Mouse (Mus musculus): ENCODE measurements around the gene Traf2.
"Not testable (repeated sequence)": the region's sequence is repeated elsewhere in the genome, so short reads cannot be mapped to it uniquely, and the experiment has no call there.

Traf2 gene

DNA sequence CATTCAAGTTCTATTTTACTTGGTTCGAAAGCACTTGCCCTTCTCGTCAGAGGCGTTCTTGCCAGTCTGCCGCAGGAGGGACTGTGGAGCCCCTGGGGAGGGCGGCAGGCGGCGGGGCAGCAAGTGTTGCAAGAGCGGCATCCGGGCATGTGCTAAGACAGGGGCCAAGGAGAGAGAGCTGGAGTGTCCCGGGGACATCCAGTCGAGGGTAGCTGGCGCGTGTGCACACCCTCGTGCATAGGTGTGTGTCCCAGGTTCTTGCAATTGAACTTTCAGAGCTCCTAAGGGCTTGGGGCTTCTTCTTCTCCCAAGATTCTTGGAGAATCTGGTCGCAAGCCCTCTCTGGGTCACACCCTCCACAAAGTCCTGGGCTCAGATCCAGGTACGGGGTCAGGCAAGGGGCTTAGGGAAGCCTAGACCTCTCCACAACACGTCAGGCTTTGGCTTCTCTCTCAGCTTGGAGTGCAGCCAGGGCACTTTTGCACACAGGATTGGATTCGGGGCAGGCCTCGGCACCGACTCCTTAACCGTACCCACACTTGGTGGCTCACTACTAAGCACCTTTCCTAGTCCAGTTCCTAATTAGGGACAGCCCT, 28.8 kb upstream of the Traf2 start:
- DNase-seq (ENCODE audit: low spot score) = no peak

DNA sequence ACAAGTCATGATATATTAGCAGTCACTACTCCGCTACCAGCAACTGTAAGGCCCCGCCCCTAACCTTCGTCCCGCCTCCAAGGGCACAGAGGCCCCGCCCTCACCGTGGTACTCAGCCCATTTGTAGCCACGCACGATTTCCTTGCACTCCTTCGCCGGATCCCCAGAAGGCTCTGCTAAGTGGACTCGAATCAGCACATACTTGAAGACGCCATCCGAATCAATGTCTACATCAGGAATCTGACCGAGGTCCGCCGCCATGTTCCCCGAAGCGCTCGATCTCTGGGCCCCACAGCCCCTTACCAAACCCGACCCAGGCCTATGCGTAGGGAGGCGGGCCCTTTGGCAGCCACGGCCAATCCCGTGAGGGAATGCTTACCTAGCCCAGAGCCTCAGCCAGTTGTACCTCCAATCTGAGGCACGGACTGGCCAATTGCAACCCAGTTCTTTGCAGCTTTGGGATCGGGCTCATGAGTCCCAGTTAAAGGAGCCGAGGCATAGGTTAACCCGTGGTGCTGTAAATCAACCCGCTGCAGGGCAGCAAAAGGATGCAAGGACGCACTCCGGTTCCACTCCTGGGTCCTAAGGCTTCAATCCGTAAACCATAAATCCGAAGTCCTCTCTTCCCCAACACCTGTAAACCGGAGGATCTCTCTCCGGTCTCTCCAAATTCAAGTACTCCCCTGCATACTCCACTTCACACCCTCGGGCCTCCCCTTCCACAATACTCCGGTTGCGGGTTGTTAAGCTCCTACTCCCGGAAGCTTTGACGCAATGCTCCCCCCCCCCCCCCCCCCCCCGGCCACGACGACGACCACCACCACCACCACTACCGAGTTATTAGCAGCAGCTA, 28.1 kb upstream of the Traf2 start, which contains the start of the genes Mamdc4 and Phpt1:
TSS of gene Mamdc4 (minus strand) at position 267 of the 853 bp plus-strand sequence.
TSS of gene Phpt1 (minus strand) at position 646 of the 853 bp plus-strand sequence.
- DNase-seq (ENCODE audit: low spot score) = peak; percentile 95

DNA sequence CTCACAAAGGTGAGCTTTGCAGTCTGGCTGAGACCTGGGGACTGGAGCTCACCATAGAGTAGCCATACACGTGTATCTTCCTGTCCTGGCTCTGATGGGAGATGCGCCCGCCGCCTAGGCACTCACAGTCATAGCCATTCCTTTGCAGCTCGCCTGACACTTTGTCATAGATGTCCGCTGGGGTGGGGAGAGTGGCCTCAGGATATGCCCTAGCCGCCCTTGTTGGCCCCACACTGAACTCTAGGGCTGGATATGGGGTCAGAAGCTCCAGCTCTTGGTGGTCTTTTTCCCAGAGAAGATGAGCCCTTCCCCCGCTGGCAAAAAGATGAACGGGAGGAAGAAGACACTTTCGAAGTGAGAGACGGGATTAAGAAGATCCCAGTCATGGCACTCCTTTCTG, 27.4 kb upstream of the Traf2 start:
- DNase-seq (ENCODE audit: low spot score) = no peak

DNA sequence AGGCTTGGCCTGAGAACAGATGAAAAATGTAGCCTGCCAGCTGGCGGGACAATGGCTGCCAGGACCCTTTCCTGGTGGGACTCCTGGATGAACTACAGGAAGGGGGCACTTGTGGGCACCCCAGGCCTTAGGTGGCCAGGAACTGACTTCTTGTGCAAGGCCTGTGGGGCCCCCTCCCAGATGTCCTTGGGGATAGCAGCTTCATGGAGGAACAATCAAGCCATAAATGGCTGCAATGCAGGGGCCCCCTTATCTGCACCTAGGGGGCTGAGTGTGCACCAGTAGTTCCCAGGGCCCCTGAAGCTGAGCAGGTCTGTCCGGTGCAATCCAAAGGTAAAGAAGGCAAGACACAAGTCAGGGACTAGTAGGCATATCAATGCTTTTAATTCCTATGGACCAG, 26.3 kb upstream of the Traf2 start:
- no peak for DNase-seq (ENCODE audit: low spot score)

DNA sequence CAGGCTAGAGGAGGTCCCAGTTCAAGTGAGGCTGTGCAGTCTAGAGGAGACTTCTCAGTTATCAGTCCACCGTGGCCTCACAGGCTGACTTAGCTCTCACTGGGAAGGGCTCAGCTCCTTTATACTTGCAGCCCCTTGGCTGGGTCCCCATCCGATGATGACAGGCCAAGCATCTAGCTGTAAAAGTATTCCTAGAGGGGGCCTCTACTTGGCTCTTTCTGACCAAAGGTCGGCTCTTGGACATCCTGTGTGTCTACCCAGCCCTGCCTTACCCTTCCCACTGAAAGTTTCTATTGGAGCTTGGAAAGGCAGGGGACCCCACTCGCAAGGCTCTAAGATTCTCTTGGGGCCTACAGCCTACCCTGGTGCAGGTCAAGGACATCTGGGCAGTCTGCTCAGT, 24.5 kb upstream of the Traf2 start:
- DNase-seq (ENCODE audit: low spot score) = no peak

DNA sequence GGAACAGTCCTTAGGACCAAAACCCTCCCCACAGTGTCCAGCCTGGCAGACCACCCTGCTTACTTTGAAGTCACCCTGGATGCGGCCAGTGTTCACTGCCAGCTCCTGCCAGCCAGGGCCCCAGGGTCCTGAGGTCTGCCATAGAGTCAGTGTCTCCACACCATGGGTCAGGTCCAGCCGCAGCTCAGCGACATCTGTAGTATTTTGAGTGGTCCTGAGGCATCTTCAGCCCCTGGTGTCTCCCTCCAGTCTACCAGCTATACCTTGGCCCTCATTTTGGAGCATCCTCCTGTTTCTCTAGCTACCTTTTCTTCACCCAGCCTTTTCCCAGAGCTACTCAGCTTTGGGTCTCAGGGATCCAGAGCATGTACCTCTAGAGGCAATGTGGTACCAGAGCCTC, 22.6 kb upstream of the Traf2 start:
- no peak for DNase-seq (ENCODE audit: low spot score)

DNA sequence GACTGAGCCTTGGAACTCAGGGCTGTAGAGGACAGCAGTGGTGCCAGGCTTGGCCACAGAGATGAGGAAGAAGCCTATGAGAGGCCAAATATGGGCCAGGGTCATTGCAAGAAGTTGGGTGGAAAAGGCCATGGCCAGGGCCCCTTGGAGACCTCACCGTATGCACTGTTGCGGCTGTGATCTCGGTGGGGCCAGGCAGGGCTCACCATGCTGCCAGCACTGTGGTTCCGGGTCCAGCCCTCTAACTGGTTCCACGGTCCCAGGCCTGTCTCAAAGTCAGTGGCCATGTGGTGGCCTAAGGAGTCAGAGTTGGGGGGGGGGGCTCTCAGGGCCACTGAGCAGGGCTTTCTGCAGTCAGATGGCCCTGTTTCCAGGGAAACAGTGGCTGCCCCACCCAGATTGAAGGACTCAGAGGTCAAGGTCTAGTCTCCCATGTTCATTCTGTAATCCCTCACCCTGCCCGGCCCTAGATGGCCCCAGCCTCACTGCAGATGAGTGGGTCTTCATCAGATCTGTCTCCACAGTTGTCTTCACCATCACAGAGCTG, 21.8 kb upstream of the Traf2 start:
- DNase-seq (ENCODE audit: low spot score) = no peak

DNA sequence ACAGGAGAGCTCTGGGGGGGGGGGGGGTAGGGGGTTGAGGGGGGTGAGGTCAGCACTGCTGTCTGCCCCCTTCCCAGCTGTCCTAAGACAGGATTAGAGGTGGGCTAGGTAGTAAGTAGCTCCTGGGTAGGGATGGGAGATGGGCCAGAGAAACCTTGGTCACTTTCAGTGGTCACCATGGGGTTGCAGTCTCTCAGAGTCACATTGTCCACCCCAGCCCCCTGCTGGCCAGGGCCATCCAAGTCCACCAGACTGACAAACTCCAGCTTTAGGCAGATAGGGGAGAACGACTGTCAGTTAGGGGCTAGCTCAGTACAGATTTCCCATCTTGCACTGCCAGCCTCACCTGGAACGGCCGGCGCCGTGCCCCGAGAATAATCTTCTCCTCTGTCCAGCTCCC, 19.8 kb upstream of the Traf2 start:
- no peak for DNase-seq (ENCODE audit: low spot score)

DNA sequence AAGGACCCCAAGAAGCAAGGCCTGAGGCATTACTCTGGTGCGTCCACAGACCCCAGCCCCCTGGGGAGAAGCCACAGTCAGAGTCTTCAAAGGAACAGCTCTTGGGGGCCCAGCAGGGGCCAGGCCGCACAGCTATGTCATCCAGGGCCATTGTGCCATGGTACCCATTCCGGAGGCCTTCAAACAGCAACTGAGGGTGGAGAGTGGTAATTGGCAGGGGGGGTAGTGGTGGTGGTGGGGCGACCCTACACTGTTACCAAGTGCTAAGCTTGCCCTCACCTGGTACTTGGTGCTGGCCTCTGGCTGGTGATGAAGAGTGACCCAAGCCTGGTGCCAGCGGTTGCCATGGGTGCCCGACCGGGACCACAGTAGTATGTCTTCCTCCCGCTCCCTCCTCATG, 19.0 kb upstream of the Traf2 start:
- no peak for DNase-seq (ENCODE audit: low spot score)

DNA sequence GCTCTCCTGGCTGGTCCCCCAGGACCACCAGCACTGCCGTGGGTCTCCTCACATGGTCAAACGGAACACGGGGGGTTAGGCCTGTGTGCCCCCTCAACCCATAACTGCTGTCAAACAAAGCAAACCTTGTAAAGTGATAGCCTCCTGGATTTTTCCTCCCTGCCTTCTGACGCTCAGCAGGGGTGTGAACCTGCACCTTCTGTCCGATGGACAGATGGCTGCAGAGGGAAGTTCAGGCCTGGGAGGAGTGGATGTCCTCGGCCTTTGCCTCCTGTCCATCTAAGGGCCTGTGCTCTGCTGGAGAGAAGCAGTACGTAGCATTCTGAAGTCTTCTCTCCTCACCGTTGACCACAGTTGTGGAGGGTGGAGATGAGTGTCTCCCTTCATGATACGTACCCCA, 15.2 kb upstream of the Traf2 start:
- DNase-seq (ENCODE audit: low spot score) = no peak

DNA sequence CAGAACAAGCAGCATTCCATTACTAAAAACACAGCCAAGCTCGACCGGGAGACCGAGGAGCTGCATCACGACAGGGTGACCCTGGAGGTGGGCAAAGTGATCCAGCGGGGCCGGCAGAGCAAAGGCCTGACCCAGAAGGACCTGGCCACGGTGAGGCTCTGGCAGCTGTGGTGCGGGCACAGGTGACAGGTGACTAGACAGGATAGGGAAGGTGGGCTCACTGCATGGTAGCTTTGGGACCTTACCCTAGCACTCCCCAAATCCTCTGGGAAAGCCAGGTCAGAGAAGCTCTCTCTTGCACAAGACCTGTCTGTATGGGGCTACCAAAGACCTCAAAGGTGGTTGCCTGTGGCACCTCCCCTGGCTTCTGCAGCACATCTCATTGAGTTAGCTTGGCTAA, 13.8 kb upstream of the Traf2 start:
- DNase-seq (ENCODE audit: low spot score) = no peak

DNA sequence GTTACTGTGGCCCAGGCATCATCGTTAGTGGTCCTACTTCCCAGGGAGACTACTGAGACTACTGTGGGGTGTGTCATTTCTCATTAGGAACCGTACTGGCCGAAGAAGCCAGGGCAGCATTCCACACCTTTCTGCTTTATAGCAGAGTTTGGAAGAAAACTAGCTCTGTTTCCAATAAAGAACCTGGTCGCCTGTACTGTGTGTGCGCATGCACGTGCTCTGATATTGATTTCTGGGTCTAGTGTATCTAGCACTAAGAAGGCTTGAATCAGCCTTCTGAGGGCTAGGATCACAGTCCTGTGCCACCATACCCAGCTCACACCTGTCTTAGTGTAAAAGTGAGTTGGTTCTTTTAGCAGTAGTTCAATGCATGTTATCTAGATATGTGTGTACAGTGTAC, 12.0 kb upstream of the Traf2 start:
- DNase-seq (ENCODE audit: low spot score) = no peak

DNA sequence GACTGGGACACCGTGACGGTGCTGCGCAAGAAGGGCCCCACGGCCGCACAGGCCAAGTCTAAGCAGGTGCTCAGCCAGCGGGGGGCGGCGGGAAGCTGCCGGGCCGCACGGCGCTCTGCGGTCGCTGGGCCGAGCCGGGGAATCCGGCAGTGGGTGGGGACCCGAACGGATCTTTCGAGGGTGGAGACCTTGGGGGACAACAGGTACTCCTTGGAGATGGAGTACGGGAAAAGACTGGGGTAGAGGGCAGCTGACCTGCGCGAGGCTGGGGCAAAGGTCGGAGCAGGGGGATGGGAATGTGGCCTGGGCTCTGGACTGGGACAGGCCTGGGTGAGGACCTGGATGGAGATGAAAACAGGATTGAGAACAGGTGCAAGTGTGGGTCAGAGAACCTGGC, 11.2 kb upstream of the Traf2 start:
- DNase-seq (ENCODE audit: low spot score) = no peak

DNA sequence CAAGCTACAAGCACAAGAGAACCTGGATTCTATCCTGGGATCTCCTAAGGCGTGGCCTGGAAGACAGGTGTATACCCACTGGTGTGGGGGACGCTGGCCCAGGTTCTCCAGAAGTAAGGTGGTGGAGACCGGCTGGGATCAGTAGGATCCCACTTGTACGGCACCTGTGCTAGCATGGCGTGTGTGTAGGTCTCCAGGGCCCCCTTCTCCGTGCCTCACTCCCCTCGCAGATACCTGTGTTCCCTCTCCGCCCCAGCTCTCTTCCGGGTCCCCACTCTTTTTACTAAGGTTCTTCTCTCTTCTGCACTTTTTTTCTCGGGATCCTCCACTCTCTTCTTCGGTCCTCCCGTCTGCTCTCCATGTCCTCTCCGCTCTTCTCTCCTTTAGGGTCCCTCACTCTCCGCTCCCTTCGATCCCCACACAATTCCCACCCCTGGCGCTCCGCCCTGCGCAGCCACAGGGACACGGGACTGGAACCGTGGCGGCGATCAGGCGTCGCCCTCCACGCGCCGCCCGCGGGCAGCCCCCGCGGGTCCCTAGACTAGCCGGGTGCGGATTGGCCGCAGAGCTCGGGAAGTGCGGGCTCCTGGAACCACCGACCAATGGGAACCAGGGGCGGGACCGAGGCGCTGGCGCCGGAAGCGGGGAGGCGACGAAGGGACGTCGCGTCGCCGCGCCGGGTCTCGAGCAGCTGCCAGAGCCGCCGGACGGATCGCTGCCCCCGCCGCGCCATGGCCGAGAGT, 10.7 kb upstream of the Traf2 start, which contains the start of gene Edf1:
TSS of gene Edf1 (plus strand) at position 627 of the 743 bp plus-strand sequence.
- DNase-seq (ENCODE audit: low spot score) = peak; percentile 95

DNA sequence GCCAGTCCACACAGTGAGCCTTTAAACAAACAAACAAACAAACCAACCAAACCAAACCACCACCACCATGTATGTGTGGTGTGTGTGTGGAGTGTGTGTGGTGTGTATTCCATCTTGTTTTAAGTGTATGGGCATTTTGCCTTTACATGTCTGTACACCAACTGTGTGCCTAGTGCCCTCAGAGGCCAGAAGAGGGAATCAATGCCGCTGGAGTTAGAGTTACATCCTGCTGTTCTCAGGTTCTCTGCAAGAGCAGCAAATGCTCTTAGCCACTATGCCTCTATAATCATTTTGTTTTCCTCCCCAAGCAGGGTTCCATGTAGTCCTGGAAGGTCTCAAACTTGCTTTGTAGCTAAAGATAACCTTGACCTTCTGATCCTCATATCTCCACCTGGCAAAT, 9.6 kb upstream of the Traf2 start:
- no peak for DNase-seq (ENCODE audit: low spot score)

DNA sequence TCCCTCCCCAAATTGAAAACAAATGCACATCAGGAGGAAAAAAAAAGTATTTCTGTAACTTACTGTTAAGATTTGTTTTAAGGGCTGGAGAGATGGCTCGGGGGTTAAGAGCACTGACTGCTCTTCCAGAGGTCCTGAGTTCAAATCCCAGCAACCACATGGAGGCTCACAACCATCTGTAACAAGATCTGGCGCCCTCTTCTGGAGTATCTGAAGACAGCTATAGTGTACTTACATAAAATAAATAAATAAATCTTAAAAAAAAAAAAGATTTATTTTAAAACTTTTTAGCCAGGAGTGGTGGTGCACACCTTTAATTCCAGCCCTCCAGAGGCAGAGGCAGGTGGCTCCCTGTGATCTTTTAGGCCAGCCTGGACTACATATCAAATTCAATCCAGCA, 8.7 kb upstream of the Traf2 start:
- DNase-seq (ENCODE audit: low spot score) = not testable (repeated sequence)

DNA sequence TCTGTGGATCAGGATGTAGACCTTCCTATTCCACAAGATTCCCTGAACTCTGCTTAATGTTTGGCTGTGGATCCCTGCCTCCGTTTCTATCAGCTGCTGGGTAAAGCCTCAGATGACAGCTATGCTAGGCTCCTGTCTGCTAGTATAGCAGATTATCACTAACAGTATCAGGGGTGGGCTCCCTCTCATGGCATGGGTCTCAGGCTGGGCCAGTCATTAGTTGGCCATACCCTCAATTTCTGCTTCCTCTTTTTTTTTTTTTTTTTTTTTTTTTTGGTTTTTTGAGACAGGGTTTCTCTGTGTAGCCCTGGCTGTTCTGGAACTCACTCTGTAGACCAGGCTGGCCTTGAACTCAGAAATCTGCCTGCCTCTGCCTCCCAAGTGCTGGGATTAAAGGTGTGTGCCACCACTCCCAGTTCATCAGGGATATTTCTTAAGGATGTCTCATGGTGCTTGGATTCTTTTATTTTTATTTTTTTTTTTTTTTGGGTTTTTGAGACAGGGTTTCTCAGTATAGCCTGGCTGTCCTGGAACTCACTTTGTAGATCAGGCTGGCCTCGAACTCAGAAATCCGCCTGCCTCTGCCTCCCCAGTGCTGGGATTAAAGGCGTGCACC, 6.5 kb upstream of the Traf2 start:
- DNase-seq (ENCODE audit: low spot score) = not testable (repeated sequence)

DNA sequence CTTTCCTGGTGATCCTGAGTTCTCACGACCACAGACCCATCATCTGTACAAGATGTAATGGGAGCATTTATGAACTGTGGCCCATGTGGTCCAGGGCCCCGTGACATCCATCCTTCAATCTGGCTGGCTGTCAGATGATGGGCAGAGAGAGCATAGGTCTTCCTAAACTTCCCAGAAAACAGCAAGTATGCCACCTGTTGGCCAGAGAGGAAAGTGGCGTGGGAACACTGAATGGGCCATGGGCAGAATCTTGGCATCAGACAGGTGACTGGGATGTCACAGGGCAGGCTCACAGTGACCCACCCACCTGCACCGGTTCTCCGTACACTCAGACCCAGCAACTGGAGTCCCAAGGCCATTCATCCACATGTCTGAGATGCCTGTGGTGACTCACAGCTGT, 4.4 kb upstream of the Traf2 start:
- DNase-seq (ENCODE audit: low spot score) = no peak

DNA sequence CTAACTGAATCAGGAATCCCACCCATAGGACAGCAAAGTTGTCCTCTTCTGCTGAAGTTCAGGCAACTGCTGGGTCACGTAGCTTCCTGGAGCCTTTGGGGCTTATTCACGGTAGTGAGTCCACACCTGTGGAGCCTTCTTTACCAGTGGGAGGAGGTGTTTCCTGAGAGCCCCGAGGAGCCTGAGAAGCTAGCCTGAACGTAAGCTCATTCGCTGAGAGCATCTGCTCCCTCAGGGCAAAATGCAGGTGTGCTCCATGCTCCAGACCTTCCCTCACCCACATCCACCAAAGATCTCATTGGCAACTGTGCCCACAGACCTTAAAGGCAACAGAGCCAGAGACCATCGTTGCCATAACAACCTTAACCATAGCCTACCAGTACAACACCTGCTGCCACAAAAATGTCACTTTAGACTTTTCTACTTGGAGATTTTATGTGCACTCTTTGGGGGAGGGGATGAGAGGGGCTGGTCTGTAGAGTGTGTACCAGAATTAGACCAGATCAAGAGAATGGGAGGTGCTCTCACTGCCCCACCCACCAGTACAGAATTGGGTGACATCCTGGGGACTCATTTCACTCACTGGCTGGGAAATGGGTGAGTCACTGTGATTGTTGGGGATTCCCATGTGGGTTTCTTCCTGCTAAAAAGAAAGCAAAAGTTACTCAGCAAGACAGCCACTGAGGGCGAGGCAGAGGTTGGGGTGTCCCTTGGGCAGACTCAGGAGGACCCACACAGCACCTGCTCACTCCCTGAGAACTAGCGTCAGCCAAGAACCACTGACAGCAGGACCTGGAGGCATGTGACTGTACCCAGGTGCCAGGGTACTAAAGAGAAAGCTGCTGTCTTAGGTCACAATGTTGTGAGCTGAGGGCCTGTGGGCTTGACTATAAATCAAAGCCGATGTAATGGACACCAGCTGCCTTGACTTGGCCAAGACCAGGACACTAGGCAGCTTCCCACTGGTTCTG, 2.6 kb upstream of the Traf2 start:
- DNase-seq (ENCODE audit: low spot score) = no peak

DNA sequence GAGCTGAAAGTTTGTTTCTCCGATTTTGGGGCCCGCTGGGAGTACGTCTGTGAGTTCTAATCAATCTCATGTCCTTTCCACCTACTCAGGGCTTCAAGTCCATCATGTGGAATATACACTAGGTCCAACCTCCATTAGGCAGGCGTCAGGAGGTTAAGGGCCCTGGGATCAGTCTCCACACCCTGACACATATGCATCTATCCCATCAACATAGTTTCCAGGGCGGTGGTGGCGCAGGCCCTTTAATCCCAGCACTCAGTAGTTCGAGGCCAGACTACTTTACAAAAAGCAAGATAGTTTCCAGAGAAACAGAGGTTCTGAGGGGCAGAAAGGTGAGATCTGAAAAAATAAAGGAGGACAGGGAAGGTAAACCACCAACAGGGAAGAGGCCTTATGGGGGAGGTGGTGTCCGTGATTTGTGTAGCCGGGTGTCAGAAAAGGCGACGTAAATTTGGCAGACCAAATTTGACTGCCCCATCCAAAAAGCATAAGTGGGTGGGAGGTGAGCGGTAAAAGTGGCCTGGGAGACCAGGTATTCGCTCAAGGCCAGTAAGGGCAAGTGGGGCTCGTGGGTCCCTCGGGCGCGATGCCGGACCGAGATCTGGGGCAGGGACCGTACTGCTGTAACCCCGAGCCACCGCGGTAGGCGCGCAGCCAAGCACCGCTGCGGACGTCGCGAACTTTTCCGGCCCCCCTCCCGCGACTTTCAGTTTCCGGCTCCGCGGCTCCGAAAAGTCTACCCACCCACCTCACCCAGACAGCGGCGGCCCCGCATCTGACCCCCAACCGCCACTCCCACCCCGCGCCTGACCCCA, 537 bp downstream of the Traf2 start:
- DNase-seq (ENCODE audit: low spot score) = no peak
